Mouse (Mus musculus): ENCODE results near the gene Ppp1r3g. TPM values are rescaled to one million over a fixed set of nuclear protein-coding genes. Genes with fewer than 3 reads are reported as not detected.

Ppp1r3g gene
- polyA plus RNA-seq, 1 experiment from 2014 or later, result 0.05 TPM

- ATAC-seq (ENCODE audit: low FRiP score, low TSS enrichment) (peak; percentile 56; the same call in 1 of the 2 replicates), DNase-seq (ENCODE audit: low spot score) (peak; percentile 43)
- Histone ChIP-seq H3K9me3 (ENCODE audit: control insufficient read depth, low read length) (no peaks in the 10 kb centered on the region), H3K9ac (ENCODE audit: low read length) (peak overlapping the region; percentile 47), H3K4me1 (replicated peaks; ENCODE audit: control insufficient read depth, insufficient read depth) (peaks cover 5% of the 10 kb centered on the region; the same call in 1 of the 2 replicates), H3K27me3 (ENCODE audit: control insufficient read depth, insufficient read depth, low read length) (no peaks in the 10 kb centered on the region), H3K4me3 (ENCODE audit: low read depth, low read length) (peak overlapping the region; percentile 58), H3K4me2 (replicated peaks; ENCODE audit: low read depth) (peak overlapping the region; percentile 100), H3K27ac (replicated peaks) (no peak overlapping the region), H3K36me3 (ENCODE audit: control insufficient read depth, insufficient read depth, low read length) (no peaks in the 10 kb centered on the region)
- WGBS, result 1% methylated on average over 38 of the region's 38 CpGs
- no peak for TF ChIP-seq EP300 (optimal IDR thresholded peaks at IDR 0.05)
- no peak for TF ChIP-seq CTCF (IDR thresholded peaks at IDR 0.05; ENCODE audit: low read depth)
Measured at GRCm38 (mm10) chr13:35968131-35968718, 9.6 kb downstream of the Ppp1r3g start.

GRCm38 (mm10) chr13:35968719-35969430, 10.2 kb downstream of the Ppp1r3g start:
- TF ChIP-seq EP300 (optimal IDR thresholded peaks at IDR 0.05) (no peak), CTCF (IDR thresholded peaks at IDR 0.05; ENCODE audit: low read depth) (no peak)
- peaks cover 5% of the 10 kb centered on the region; the same call in 1 of the 2 replicates for H3K4me1 ChIP-seq (replicated peaks; ENCODE audit: control insufficient read depth, insufficient read depth)
- H3K27me3 ChIP-seq (ENCODE audit: control insufficient read depth, insufficient read depth, low read length), result no peaks in the 10 kb centered on the region
- H3K9me3 ChIP-seq (ENCODE audit: control insufficient read depth, low read length), result no peaks in the 10 kb centered on the region
- H3K36me3 ChIP-seq (ENCODE audit: control insufficient read depth, insufficient read depth, low read length), result no peaks in the 10 kb centered on the region
- WGBS, result under 1% methylated on average over 51 of the region's 57 CpGs
- H3K9ac ChIP-seq (ENCODE audit: low read length), result peak overlapping the region; percentile 47
- H3K4me2 ChIP-seq (replicated peaks; ENCODE audit: low read depth), result peak overlapping the region; percentile 100
- peak; percentile 45 for DNase-seq (ENCODE audit: low spot score)
- ATAC-seq (ENCODE audit: low FRiP score, low TSS enrichment), result peak; percentile 47; the same call in 1 of the 2 replicates
- H3K27ac ChIP-seq (replicated peaks), result no peak overlapping the region
- peak overlapping the region; percentile 58 for H3K4me3 ChIP-seq (ENCODE audit: low read depth, low read length)

GRCm38 (mm10) chr13:35969431-35969721, 10.7 kb downstream of the Ppp1r3g start:
- Histone ChIP-seq H3K27me3 (ENCODE audit: control insufficient read depth, insufficient read depth, low read length) (no peaks in the 10 kb centered on the region), H3K4me3 (ENCODE audit: low read depth, low read length) (peak overlapping the region; percentile 58), H3K4me1 (replicated peaks; ENCODE audit: control insufficient read depth, insufficient read depth) (peaks cover 5% of the 10 kb centered on the region; the same call in 1 of the 2 replicates), H3K9ac (ENCODE audit: low read length) (peak overlapping the region; percentile 47), H3K9me3 (ENCODE audit: control insufficient read depth, low read length) (no peaks in the 10 kb centered on the region), H3K4me2 (replicated peaks; ENCODE audit: low read depth) (peak overlapping the region; percentile 100), H3K27ac (replicated peaks) (no peak overlapping the region), H3K36me3 (ENCODE audit: control insufficient read depth, insufficient read depth, low read length) (no peaks in the 10 kb centered on the region)
- TF ChIP-seq CTCF (IDR thresholded peaks at IDR 0.05; ENCODE audit: low read depth), result no peak
- no peak for TF ChIP-seq EP300 (optimal IDR thresholded peaks at IDR 0.05)
- WGBS, result under 1% methylated on average over 18 of the region's 18 CpGs
- no peak for DNase-seq (ENCODE audit: low spot score)
- ATAC-seq (ENCODE audit: low FRiP score, low TSS enrichment), result no peak

- TF ChIP-seq EP300 (optimal IDR thresholded peaks at IDR 0.05), result no peak
- TF ChIP-seq CTCF (IDR thresholded peaks at IDR 0.05; ENCODE audit: low read depth), result no peak
- 45% methylated on average over 9 of the region's 9 CpGs for WGBS
- H3K4me1 ChIP-seq (replicated peaks; ENCODE audit: control insufficient read depth, insufficient read depth), result peaks cover 5% of the 10 kb centered on the region; the same call in 1 of the 2 replicates
- ATAC-seq (ENCODE audit: low FRiP score, low TSS enrichment) (no peak), DNase-seq (ENCODE audit: low spot score) (no peak)
- peak overlapping the region; percentile 58; the same call in 1 of the 2 replicates for H3K4me3 ChIP-seq (ENCODE audit: low read depth, low read length)
- no peak overlapping the region for H3K27ac ChIP-seq (replicated peaks)
- H3K36me3 ChIP-seq (ENCODE audit: control insufficient read depth, insufficient read depth, low read length), result no peaks in the 10 kb centered on the region
- H3K4me2 ChIP-seq (replicated peaks; ENCODE audit: low read depth), result peak overlapping the region; percentile 100
- no peak overlapping the region for H3K9ac ChIP-seq (ENCODE audit: low read length)
- H3K27me3 ChIP-seq (ENCODE audit: control insufficient read depth, insufficient read depth, low read length), result no peaks in the 10 kb centered on the region
- H3K9me3 ChIP-seq (ENCODE audit: control insufficient read depth, low read length), result no peaks in the 10 kb centered on the region
Measured at GRCm38 (mm10) chr13:35969829-35970228, 11.2 kb downstream of the Ppp1r3g start.

- no peak overlapping the region for H3K4me3 ChIP-seq (ENCODE audit: low read depth, low read length)
- no peak overlapping the region for H3K4me2 ChIP-seq (replicated peaks; ENCODE audit: low read depth)
- H3K27me3 ChIP-seq (ENCODE audit: control insufficient read depth, insufficient read depth, low read length), result no peaks in the 10 kb centered on the region
- no peak overlapping the region for H3K9ac ChIP-seq (ENCODE audit: low read length)
- no peaks in the 10 kb centered on the region for H3K36me3 ChIP-seq (ENCODE audit: control insufficient read depth, insufficient read depth, low read length)
- H3K4me1 ChIP-seq (replicated peaks; ENCODE audit: control insufficient read depth, insufficient read depth), result no peaks in the 10 kb centered on the region
- no peak for ATAC-seq (ENCODE audit: low FRiP score, low TSS enrichment)
- 83% methylated on average over 7 of the region's 7 CpGs for WGBS
- H3K9me3 ChIP-seq (ENCODE audit: control insufficient read depth, low read length), result no peaks in the 10 kb centered on the region
- DNase-seq (ENCODE audit: low spot score), result no peak
- TF ChIP-seq EP300 (optimal IDR thresholded peaks at IDR 0.05) (no peak), CTCF (IDR thresholded peaks at IDR 0.05; ENCODE audit: low read depth) (no peak)
- no peak overlapping the region for H3K27ac ChIP-seq (replicated peaks)
Measured at GRCm38 (mm10) chr13:35976912-35977311, 18.3 kb downstream of the Ppp1r3g start.

- Histone ChIP-seq H3K27ac (replicated peaks) (no peak overlapping the region), H3K4me3 (ENCODE audit: low read depth, low read length) (no peak overlapping the region), H3K9me3 (ENCODE audit: control insufficient read depth, low read length) (no peaks in the 10 kb centered on the region), H3K27me3 (ENCODE audit: control insufficient read depth, insufficient read depth, low read length) (no peaks in the 10 kb centered on the region), H3K4me2 (replicated peaks; ENCODE audit: low read depth) (no peak overlapping the region), H3K4me1 (replicated peaks; ENCODE audit: control insufficient read depth, insufficient read depth) (no peaks in the 10 kb centered on the region), H3K9ac (ENCODE audit: low read length) (no peak overlapping the region), H3K36me3 (ENCODE audit: control insufficient read depth, insufficient read depth, low read length) (no peaks in the 10 kb centered on the region)
- ATAC-seq (ENCODE audit: low FRiP score, low TSS enrichment), result no peak
- 86% methylated on average over 4 of the region's 4 CpGs for WGBS
- no peak for DNase-seq (ENCODE audit: low spot score)
- no peak for TF ChIP-seq CTCF (IDR thresholded peaks at IDR 0.05; ENCODE audit: low read depth)
Measured at GRCm38 (mm10) chr13:35980471-35980870, 21.8 kb downstream of the Ppp1r3g start.

Data from stomach, postnatal 0 days (tissue).